14 mouse cellular contexts compared by ENCODE assay signal in the genomic region with DNA sequence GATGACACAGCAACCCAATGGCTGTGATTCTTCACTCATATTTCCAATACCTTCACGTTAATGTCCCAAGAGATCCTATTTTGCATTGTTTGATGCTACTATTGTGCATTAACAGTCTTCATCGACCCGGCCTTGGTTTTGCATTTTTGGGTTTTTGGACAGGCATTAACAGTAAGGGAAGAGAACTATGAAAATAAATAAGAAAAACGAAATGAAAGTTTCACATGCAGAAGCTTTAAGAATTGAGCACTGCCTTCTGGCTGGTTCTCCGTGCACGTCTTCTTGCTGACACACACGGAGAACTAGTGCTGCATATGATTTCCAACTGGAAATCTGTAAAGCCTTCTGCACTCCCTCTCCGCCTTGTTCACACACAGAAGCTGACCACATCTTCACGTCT.
"Had no signal": no experiment of that assay in that cellular context is flagged by ENCODE, and none has a peak within 500 bp of the region (broad histone marks: within the 10 kb centered on the region; RNA-seq: fewer than 3 reads in every experiment).

No protein-coding gene starts in this region.

- H3K36me3 ChIP-seq: limb, embryonic 12.5 days; liver, embryonic 13.5 days; midbrain, embryonic 12.5 days; neural tube, embryonic 15.5 days had no signal

- H3K27ac ChIP-seq: left cerebral cortex, adult 2 months; limb, embryonic 12.5 days; liver, embryonic 13.5 days; midbrain, embryonic 12.5 days; neural tube, embryonic 15.5 days had no signal

- H3K4me1 ChIP-seq: limb, embryonic 12.5 days; liver, embryonic 13.5 days; midbrain, embryonic 12.5 days; neural tube, embryonic 15.5 days had no signal

- H3K27me3 ChIP-seq: limb, embryonic 12.5 days; liver, embryonic 13.5 days; midbrain, embryonic 12.5 days; neural tube, embryonic 15.5 days had no signal

- H3K4me3 ChIP-seq: left cerebral cortex, adult 2 months; limb, embryonic 12.5 days; liver, embryonic 13.5 days; midbrain, embryonic 12.5 days; myocyte; neural tube, embryonic 15.5 days had no signal

- H3K4me2 ChIP-seq: limb, embryonic 12.5 days; liver, embryonic 13.5 days; midbrain, embryonic 12.5 days; neural tube, embryonic 15.5 days had no signal

- H3K9me3 ChIP-seq: limb, embryonic 12.5 days; midbrain, embryonic 12.5 days; neural tube, embryonic 15.5 days had no signal

- H3K9ac ChIP-seq: limb, embryonic 12.5 days; liver, embryonic 13.5 days; midbrain, embryonic 12.5 days; neural tube, embryonic 15.5 days had no signal

- DNase-seq: kidney, postnatal 10 days; kidney, postnatal 4 days; liver; liver, embryonic 13.5 days; lung, adult 18-20 months; right cerebral cortex, adult 18-20 months; right cerebral cortex, postnatal 25 days; thymus, adult 18-20 months; thymus, postnatal 25 days had no signal
